Mouse (Mus musculus): ENCODE results near the gene Gucy1b2. TPM values are rescaled to one million over a fixed set of nuclear protein-coding genes. Genes with fewer than 3 reads are reported as not detected.

Gene Gucy1b2
- not detected in 2 replicates for total RNA-seq (2015; ENCODE audit: low replicate concordance)
- total RNA-seq (2017; ENCODE audit: low replicate concordance), result not detected in 2 replicates

DNA sequence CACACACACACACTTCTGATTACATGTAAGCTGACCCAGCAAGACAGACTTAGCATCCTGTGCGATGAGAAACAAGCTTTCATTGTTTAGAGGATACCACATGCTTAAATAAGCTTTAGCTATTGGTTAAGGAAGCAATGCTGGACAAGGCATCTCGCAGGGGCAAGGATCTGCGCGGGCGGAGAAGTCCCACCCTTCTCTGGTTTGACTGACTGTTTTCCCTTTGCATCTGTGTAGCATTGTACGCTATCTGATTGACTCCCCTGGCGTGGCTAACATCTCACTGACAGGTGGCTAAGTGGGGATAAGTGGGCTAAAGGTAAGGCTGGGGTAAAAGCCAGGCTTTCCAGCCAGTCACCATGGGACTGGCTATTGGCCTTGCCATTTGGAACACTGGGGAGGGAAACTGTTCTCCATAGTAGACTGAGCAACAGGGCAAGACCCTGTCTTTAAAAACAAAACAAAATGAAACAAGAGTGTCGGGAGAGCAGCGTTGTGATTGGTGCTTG, at the start of gene Gucy1b2:
Gene Gucy1b2 (minus strand): TSS at position 51 of the 509 bp plus-strand sequence.
- ATAC-seq (replicated peaks; ENCODE audit: low FRiP score, poor library complexity, severe bottlenecking), result no peak

DNA sequence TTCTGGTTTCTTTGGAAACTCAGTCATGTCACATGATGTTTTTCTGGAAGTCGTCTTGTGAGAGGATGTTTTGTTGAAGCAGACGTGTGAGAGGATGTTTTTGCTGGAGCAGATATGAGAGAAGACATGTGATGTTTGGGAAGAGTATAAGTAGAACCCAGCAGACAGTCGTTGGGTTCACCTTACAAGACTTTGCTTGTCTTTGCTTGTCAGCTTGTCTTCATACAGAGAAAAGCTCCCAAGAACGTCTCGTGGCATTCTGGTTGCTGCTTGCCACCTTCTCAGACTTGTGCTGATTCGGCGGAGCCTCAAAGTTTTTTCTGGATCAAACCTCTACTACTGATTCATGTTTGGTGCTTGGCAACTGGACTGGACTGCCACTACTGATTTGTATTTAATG, 41.3 kb upstream of the Gucy1b2 start:
- no peak for ATAC-seq (replicated peaks; ENCODE audit: low FRiP score, poor library complexity, severe bottlenecking)

DNA sequence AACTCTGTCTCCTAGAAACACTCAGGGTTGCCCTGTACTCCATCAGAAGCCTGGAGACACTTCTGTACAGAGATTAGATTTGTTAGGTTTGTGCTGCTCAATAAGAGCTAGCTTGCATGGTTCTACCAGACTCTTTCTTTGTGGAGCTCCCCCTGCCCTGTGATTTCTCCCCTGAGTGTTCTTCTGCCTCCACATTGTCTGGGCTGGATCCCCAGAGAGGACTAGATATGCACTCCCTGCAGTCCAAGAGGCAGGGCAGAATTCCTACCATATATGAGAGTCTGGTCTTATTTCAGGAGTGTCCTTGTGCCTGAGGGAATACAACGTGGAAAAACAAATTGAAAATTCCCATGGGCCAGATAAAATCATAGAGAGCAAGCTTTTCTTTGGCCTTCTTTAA, 40.4 kb upstream of the Gucy1b2 start:
- no peak for ATAC-seq (replicated peaks; ENCODE audit: low FRiP score, poor library complexity, severe bottlenecking)

DNA sequence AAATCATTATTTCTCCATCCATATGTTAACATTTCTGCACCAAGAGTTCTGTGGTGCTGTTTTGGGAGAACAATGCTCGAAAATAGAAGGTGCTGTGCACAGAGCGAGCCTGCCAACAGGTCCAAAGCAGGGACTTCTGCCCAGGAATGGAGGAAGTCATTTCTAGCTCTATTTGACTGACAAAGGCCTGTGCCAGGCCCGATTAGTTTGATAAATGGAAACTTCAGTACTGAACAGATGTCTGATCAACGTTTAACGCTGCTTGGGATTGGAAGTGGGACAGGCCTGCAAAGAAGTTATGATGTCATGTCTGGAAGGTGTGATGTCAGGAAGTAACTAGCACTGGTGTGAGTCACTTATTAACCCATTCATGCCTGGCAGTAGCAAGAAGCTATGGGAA, 37.4 kb upstream of the Gucy1b2 start:
- no peak for ATAC-seq (replicated peaks; ENCODE audit: low FRiP score, poor library complexity, severe bottlenecking)

DNA sequence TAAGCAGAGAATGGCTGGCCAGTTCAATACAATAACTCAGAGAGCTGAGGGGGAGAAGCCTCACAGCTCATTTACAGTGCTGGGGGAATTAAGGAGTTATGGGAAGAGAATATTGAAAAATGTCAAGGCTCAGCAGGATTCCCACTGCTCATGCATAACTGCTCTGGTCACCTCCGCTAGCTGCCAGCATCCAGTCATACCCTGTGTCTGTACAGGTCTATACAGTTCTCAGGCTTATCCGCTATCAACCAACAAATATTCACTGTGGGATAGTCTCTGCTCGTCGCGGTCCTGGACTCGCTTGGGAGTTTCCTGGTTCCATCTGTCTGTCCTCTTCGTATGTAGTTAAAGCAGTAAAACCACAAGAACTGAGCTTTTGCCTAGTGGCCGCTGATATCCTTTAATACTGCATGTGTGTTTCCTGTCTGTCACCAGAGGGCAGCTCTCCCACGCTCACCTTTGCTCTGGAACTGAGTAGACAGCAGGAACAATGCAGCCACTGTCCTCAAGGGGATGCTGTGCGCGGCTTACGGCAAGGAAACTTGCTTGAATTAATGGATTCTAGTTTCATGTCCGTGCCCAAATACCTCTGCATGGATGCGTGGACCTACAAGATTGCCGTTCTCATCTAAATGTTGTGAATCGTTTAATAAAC, 36.2 kb upstream of the Gucy1b2 start:
- ATAC-seq (replicated peaks; ENCODE audit: low FRiP score, poor library complexity, severe bottlenecking), result no peak

DNA sequence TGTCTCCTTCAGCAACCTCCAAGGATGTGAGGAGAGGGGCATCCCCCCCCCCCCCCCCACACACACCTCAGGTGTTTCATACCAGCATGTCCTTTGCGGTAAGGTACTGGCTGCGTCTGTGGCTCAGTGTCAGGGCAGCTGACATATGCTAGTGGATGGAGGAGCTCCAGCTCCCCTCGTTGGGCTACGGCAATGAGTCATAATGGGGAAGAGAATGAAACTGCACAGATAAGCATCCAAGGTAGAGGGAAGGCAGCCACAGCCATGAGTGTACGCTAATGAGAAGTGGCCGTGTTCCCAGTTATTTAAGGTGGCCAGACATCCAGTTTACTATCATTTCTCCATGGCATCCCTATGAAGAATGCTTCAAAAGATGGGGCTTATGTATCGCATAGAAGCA, 32.2 kb upstream of the Gucy1b2 start:
- no peak for ATAC-seq (replicated peaks; ENCODE audit: low FRiP score, poor library complexity, severe bottlenecking)

DNA sequence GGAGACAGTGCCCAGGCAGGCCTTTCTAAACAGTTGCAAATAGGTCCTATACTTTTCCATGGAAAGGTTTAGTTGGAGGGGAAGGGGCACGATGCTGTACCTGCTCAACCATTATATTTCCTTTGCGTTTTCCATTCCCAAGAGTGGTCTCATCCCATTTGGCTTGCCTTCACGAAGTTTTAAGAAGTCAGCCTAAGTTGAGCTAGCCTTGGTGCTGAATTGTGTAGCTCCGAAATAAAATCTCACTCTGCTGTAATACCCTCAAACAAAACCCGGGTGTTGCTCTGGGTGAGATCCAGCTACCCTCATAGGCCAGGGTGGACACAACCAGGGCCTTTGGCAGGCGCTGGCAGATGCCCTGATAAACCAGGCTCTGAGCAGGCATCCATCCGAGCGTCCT, 25.3 kb upstream of the Gucy1b2 start:
- ATAC-seq (replicated peaks; ENCODE audit: low FRiP score, poor library complexity, severe bottlenecking), result no peak

DNA sequence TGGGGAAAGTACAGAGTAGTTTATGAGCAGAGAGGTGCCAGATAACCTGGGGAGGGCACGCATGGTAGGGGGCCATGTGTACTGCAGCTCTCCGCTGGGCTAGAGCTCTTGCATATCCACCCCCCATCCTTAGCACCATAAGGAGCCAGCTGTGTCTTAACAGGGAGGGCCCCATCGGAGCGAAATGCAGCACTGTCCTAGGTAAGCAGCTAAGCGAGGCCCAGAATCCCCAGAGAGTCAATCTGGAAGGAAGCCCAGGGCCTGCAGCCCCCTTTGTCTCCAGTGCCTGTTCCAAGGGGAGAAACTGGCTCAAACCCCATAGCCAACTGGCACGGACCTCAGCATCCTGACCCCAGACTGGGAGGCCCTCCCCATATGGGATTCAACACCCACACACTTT, 23.3 kb upstream of the Gucy1b2 start:
- ATAC-seq (replicated peaks; ENCODE audit: low FRiP score, poor library complexity, severe bottlenecking), result no peak

DNA sequence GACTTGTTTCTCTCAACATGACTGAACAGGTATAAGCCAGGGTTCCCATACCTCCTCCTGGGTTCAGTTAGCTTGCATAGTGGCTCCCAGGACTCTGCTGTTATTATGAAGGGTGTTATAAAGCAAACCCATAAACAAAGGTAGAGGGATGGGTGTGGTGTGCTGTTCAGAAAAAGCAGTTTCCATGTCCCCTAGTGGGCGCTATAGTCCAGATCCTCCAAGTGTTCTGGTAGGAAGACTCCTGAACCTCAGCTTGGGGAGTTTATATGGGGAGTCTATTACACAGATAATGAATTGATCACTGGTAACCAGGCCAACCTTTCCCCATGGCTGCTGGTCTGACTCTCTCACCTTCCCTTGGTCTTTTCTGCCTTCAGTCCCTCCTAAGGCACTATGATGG, 18.4 kb upstream of the Gucy1b2 start:
- ATAC-seq (replicated peaks; ENCODE audit: low FRiP score, poor library complexity, severe bottlenecking), result no peak

DNA sequence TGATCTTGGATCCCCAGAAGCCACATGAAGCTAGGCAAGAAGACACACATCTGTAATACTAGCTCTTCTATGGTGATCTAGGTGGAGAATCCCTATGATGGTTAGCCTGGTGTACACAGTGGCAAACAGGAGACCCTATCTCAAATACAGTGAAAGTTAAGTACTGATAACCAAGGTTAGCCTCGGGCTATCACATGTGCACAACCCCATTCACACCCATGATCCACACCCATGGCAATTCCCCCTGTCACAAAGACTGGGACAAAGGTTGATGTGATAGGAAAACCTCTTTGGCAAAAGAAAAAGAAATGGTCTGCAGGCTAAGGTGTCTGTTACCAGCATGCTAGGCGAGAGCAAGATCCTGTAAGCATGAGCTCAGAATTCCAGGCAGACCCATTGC, 16.0 kb upstream of the Gucy1b2 start:
- ATAC-seq (replicated peaks; ENCODE audit: low FRiP score, poor library complexity, severe bottlenecking), result no peak

DNA sequence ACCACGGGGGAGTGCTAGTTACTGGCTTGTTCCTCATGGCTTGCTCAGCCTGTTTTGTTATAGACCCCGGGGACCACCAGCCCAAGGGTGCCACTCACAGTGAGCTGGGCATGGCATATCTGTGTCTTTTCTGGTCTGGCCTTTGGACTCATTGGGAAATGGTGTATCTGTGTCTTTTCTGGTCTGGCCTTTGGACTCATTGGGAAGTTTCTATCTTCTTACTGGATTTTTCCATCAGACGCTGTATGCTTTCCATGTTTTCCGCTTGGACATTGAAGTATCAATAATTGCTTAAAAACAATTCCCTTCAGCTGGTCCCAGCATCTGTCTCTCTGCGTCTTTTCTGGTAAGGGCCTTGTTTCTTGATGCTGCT, 12.7 kb upstream of the Gucy1b2 start:
- ATAC-seq (replicated peaks; ENCODE audit: low FRiP score, poor library complexity, severe bottlenecking), result no peak

DNA sequence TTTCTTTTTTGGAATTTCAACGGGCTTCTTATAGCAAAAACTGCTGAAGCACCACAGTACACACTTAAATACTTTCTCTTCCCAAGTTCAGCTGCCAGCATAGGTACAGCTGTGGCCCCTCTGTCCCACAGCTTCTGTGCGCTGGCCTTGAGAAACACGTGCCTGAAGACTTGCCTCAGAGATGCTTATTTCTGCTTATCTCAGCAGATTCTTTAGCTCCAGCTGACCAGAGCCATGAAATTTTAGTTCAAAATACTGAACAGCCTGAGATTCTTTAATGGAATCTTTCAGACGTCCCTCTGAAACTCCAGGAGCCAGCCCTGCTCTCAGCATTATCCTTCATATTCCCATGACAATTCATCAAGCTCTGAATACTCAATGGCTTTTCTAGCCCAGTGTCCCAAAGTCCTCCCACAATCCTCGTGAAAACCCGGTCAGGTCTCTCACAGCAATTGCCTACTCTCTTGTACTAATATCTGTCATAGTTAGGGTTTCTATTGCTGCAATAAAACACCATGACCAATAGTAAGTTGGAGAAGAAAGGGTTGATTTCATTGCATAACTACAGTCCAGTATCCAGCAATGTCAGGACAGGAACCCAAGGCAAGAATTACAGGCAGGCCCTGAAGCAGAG, 12.1 kb upstream of the Gucy1b2 start:
- ATAC-seq (replicated peaks; ENCODE audit: low FRiP score, poor library complexity, severe bottlenecking), result no peak

DNA sequence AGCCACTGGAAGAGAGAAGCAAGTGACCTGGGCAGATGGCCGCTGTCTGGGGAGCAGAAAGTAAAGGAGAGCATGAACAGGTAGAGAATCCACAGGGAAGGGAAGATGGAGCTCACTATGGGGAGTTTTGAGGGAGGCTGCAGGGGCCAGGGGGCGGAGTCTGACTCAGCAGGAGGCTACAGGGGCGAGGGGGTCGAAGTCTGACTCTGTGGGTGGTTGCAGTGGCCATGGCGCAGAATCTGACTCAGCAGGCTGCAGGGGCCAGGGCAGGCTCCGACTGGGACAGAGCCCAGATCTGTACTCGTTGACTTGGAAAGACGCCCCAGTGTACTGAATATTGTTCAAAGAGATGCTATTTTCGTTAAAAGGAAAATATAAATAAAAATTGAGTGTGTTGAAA, 8.9 kb upstream of the Gucy1b2 start:
- no peak for ATAC-seq (replicated peaks; ENCODE audit: low FRiP score, poor library complexity, severe bottlenecking)

DNA sequence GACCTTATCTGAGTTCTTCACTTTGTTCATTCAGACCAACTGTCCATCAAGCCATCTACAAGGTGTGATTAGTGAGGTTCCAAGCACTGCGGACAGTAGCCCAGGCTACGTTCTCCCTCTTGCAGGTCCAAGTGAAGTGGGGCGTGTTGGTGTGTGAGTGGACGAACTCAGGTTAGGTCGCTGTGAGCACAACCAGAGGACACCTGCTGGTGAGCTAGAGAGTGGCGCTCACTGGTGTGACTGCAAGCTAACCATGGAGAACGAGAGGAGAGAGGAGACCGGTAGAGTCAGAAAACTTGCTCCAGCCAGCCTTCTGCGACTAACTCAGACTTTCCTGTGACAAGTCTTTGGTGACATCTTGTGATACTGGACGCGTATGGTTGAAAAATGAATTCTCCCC, 3.5 kb upstream of the Gucy1b2 start:
- no peak for ATAC-seq (replicated peaks; ENCODE audit: low FRiP score, poor library complexity, severe bottlenecking)

DNA sequence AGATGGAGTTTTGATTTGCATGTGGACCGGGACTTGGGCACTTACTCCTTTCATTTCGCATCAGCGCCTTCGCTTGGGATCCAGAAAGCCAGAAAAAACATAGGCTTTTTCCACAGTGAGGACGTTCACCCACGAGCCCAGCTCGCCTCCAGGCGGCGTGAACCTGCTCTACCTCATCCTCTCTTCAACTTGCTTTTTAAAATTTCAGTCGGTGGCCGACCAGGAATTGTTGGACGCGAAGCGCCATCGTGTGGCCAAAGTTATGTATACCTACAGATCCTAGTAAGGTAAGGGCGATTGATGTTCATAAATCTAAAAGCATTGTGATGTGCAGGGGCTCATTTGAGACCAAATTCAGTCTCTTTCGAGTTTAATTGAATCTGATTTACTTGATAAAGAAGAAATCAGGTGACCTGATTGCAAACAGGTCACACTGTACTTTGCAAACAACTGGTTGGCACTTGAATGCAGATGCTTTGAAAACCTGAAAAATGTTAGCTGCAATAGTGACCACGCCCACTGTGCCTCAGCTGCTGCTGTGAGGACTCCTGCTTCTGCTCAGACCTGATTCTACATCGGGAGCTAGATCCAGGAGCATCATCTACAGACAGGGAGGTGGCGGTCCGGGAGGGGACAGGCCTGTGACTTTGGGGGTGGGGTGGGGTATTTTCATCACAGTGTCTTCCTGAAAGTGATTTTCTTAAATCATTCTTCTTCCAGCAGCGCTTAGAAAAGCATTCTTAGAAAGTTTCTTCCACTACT, 1.5 kb upstream of the Gucy1b2 start:
- no peak for ATAC-seq (replicated peaks; ENCODE audit: low FRiP score, poor library complexity, severe bottlenecking)

DNA sequence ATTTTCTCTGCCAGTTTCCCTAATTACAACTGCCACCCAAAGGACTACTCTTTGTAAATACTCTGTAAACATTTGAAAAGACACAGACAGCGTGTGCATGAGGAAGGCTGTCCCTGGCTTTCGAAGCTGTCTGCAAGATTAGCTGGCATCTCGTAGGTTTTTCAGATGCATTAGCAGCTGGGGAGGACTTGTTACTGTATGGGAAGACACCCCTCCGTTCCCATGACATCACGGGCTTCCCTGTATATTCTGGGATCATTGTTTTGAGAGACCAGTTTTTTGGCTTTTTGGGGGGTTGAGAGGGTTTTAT, 564 bp downstream of the Gucy1b2 start:
- no peak for ATAC-seq (replicated peaks; ENCODE audit: low FRiP score, poor library complexity, severe bottlenecking)

DNA sequence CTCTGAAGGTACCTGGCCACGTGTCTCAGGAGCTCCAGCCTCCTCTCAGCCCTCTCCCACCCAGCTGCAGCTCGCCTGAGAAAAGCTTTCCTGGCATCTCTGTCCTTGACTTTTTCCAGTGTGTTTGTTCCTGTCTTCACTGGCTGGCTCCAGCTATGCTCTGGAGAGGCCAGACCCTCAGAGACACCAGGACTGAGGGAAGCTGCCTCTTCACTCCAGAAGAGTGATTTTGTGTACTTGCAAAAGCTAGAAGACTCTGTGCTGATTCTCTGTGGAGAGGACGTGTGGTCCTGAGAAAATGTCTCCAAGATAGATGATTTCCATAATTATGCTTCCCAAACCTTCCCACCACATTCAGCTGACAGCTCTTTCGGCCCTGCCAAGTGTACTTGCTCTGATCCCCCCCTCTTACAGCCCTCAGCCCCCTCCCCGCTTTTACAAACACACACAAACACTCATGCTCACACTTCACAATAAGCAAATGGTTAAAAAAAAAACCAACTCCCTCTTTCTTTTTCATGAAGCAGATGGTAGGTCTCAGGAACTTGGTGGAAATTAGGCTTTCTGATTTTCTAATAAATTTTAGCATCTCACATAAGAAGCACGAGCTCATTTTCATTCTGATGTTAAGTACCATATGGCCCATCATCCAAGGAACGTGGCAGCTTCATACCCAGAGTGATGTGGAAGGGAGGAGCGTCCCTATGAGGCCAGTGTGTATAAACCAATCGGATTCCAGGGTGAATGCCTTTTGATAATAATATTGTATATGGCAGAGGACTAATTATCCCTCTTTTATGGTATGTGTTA, 1.1 kb downstream of the Gucy1b2 start:
- ATAC-seq (replicated peaks; ENCODE audit: low FRiP score, poor library complexity, severe bottlenecking), result no peak

DNA sequence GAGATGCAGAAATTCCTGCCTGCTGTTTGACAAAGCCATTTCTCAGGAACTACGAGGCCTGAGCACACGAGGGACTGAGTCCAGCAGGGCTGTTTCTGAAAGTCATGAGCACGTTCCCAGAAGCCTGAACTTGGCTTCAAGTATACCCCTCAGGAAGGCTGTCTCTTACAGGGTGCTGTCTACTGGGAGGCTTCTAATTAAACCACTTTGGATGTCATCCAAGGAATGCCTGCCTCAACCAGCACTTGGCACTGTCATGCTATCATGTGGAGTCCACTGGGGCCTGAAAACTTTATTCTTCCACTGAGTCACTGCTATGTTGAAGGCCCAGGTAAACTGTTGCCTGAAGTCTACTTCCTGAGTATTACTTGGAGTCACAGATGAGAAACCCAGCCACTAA, 2.0 kb downstream of the Gucy1b2 start:
- no peak for ATAC-seq (replicated peaks; ENCODE audit: low FRiP score, poor library complexity, severe bottlenecking)

DNA sequence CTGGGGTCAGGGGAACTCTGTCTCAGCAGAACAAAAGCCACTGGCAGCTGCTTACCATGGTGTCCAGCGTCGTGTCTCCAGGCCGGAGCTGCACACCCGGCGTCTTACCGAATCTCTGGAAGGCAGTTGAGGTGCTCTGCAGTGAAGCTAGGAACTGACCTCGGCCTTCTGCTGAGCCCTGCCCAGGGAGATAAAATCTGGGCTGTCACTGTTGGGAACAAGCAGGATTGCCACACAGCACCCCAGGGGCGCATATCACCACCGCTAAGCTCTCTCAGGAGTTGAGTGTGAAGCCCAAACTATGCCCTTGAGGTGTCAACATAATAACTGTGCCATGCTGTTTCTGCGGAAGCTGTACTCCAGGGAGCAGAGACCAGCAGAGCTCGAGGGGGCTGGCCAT, 2.8 kb downstream of the Gucy1b2 start:
- no peak for ATAC-seq (replicated peaks; ENCODE audit: low FRiP score, poor library complexity, severe bottlenecking)

DNA sequence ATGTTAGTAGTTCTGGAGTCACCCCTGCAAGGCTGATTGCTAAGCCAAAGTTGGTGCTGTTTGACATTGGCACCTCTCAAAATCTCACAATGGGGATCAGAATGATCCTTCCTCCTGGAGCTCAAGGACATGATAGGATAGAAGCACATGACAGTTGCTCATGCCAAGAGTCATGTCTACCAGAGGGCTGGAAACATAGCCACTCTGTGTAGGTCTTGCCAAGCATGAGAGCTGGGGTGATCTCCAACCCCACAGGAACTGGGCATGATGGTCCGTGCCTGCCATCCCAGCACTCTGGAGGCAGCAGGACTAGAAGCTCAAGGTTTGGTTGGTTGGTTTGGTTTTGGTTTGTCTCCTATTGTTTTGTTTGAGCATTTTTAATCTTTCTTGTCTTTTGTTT, 5.4 kb downstream of the Gucy1b2 start:
- ATAC-seq (replicated peaks; ENCODE audit: low FRiP score, poor library complexity, severe bottlenecking), result no peak

DNA sequence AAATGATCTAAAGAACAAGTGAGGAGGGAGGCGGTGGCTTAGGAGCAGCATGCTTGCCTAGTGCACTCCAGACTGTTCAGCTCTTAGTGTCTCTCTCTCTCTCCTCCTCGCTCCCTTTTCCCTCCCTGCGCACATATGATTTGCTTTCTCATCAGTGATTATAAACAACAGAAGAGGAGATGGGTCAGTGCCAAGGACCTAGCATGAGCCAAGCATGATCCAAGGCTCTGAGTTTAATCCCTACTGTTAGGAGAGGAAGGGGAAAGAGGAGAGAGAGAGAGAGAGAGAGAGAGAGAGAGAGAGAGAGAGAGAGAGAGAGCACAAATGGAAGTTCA, 8.9 kb downstream of the Gucy1b2 start:
- ATAC-seq (replicated peaks; ENCODE audit: low FRiP score, poor library complexity, severe bottlenecking), result no peak

Data from erythroblast, adult 5-6 weeks (primary cell).